Mouse (Mus musculus): ENCODE measurements at regions not wholly inside any gene's neighbourhood (a gene's known extent, or its start where the extent isn't known, plus 50 kb on each side); places are given as distances from the start of the nearest gene placed in this dataset.

- TF ChIP-seq CTCF (IDR thresholded peaks at IDR 0.05; ENCODE audit: extremely low read depth, insufficient read depth, low read length) = no peak
- no peak for TF ChIP-seq POLR2A (IDR thresholded peaks at IDR 0.05; ENCODE audit: extremely low read depth, insufficient read depth, low read length)
Observed at GRCm38 (mm10) chr11:44229996-44230395, 169.9 kb upstream of the Il12b start.
